Mouse (Mus musculus) urinary bladder, adult 18-20 months (tissue): ENCODE results near the gene Hsd3b4.
"Not testable (repeated sequence)": the region's sequence is repeated elsewhere in the genome, so short reads cannot be mapped to it uniquely, and the experiment has no call there.

ENCODE experiments used
- DNase-seq, 2 experiments: peaks; one replicate each; pipeline ENCODE4 v3.0.0; 2022; ENCODE audit warnings: low spot score in 2 of 2, mixed read lengths in 2 of 2

The Hsd3b4 gene

DNA sequence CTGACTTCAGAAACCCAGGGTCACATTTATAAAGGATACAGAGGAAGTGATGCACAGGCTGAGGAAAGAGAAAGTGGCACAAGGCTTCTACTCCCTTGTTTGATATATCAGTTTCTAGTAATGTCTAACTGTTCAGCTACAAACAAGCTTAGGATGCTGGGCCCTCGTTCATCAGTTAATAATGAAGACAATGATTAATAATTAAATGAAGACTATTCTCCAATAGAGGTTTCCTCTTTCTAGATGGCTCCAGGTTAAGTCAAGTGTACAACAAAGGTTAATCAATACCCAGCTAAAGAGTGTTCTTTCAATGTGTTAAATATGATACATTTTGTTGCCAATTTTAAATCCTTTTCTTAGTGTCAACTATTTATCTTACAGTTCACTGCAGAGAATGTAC is at the start of gene Hsd3b4:
Hsd3b4 (minus strand) TSS at position 101 of the 400 bp plus-strand sequence.
- DNase-seq: not testable (repeated sequence)

DNA sequence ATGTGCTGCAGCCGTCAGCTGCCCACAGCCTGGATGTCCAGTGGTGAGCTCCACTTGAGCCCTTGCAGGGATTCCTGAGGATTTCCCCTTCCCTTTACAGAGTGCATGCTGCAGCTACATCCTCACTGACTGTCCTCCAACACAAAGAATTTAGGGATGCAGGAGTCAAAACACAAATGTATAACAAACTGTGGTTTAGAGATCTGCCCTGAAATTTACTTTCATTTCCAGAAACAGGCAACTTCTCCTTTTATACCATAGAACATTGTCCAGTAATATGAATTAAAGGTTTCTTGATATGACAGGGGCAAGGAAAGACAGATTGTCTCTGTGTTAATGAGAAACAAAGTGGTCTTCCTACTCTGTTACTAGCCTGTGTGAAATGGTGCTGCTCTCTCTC is 40.5 kb upstream of the Hsd3b4 start:
- not testable (repeated sequence) for DNase-seq

DNA sequence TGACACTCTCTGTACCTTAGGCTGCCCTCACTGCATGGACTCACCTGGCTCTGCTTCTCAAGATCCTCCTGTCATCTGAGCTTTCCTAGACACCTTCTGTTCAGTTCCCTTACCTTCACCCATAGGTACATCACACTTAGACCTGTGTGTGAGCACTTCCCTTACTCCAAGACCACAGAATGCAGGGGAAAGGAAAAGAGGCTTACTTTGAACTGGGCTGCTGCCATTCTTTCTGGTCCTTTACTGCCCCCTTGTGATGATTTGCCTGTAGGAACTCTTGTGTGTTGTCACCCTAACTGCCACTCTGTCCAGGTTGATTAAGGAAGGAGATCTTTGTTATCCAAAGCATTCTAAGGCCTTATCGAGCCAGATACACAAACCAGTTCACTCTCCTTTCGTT is 39.9 kb upstream of the Hsd3b4 start:
- not testable (repeated sequence) for DNase-seq

DNA sequence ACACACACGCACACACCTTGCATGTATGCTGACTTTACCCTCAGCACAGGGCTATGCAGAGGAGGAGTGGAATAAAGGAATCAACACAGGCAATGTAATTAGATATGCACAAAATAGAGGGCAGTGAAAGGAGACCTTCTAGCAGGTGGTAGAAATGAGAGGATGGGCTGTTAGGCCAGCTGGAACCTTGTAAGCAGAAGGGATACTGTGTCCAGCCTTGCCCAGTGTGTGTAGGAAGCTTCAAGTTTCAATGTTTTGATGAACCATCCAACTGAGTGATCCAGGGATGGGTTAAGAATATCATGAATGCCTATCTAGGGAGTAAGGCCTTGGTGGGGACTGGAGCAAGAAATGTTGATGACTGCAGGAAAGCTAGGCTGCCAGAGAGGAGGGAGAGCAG is 38.2 kb upstream of the Hsd3b4 start:
- not testable (repeated sequence) for DNase-seq

DNA sequence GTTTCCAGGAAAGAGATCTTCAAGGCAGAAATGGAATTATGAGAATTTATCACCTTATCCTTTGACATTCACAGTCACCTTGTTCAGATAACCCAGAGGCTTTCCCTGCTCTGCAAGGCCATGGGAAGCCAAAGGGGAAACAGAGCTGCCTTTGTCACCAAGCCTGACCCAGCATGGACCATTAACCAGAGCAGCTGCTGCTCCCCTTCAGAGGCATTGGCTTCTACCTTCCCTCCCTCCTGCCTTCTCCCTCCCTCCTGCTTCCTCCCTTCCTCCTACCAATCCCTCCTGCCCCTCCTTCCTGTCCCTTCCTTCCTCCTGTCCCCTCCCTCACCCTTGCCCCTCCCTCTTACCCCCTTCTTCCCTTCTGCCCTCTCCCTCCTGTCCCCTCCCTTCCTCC is 37.3 kb upstream of the Hsd3b4 start:
- not testable (repeated sequence) for DNase-seq

DNA sequence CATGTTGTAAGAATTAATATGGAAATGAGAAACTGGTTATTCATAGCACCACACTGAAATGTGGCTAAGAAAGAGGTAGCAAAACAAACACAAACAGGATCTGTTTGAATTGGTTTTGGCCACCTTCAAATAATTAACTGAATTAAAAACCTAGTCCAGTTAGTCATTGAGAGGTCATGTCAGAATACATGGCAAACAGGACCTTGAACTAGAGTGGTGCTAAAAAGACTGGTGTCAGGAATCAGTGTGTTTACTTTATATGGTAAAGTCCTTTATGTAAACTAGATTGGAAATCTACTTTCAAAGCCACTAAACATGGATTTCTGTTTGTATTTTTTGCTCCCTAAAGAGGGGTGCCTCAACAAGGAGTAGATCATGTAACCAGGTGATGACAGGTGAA is 14.7 kb upstream of the Hsd3b4 start:
- DNase-seq: not testable (repeated sequence)

DNA sequence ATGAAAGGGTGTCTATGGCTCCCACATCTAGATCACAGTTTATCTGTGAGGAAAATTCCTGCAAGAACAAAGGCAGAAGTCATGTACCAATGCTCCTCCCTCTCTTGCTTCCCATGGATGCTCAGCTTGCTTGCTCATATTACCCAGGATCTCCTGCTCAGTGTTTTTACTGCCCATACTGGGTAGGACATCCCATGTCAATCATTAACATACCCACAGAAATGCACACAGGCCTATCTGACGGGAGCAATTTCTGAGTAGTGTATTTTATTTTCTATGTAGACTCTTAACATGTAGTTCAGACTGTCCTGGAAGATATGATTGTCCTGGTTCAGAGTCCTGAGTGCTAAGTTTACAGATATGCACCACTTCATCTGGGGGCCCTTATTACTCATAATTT is 14.2 kb upstream of the Hsd3b4 start:
- DNase-seq: not testable (repeated sequence)

DNA sequence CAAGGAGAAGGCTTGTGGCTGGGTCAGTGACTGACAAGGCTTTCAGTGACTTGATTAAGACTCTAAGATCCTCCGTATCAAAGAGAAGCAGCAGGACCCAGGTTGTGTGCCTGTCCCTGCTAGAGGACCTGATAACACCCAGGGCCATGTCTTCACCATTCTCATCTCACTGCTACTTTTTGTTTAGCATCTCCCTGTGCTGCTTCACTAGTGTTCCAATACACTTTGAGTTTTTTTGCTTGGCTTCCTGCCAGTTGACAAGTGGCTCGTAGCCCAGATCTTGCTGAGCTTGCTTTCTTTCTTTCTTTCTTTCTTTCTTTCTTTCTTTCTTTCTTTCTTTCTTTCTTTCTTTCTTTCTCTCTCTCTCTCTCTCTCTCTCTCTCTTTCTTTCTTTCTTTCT is 12.5 kb upstream of the Hsd3b4 start:
- DNase-seq: not testable (repeated sequence)

DNA sequence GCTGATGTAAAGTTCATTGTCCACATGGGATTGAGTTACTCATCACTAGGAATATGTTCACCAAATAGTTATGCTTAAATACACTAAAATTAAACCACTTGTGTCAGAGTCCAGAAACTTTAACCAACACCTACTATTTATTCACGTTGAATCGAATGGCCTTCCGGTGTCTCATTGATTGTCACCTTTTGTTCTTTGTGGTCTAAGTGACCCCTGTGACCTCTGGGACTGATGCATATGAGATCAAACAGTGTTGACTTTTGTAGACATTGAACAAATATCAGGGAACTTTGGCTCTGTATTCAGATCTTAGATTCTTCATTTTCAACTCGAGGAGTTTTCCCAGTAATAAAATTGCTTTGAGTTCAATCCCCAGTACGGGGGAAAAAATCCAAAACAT is 3.1 kb downstream of the Hsd3b4 start:
- DNase-seq: not testable (repeated sequence)

DNA sequence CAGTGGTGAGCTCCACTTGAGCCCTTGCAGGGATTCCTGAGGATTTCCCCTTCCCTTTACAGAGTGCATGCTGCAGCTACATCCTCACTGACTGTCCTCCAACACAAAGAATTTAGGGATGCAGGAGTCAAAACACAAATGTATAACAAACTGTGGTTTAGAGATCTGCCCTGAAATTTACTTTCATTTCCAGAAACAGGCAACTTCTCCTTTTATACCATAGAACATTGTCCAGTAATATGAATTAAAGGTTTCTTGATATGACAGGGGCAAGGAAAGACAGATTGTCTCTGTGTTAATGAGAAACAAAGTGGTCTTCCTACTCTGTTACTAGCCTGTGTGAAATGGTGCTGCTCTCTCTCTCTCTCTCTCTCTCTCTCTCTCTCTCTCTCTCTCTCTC is 12.9 kb downstream of the Hsd3b4 start:
- not testable (repeated sequence) for DNase-seq

DNA sequence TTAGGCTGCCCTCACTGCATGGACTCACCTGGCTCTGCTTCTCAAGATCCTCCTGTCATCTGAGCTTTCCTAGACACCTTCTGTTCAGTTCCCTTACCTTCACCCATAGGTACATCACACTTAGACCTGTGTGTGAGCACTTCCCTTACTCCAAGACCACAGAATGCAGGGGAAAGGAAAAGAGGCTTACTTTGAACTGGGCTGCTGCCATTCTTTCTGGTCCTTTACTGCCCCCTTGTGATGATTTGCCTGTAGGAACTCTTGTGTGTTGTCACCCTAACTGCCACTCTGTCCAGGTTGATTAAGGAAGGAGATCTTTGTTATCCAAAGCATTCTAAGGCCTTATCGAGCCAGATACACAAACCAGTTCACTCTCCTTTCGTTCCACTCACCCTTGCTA is 13.6 kb downstream of the Hsd3b4 start:
- not testable (repeated sequence) for DNase-seq

DNA sequence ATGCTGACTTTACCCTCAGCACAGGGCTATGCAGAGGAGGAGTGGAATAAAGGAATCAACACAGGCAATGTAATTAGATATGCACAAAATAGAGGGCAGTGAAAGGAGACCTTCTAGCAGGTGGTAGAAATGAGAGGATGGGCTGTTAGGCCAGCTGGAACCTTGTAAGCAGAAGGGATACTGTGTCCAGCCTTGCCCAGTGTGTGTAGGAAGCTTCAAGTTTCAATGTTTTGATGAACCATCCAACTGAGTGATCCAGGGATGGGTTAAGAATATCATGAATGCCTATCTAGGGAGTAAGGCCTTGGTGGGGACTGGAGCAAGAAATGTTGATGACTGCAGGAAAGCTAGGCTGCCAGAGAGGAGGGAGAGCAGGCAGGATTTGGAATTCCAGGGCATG is 15.3 kb downstream of the Hsd3b4 start:
- not testable (repeated sequence) for DNase-seq

DNA sequence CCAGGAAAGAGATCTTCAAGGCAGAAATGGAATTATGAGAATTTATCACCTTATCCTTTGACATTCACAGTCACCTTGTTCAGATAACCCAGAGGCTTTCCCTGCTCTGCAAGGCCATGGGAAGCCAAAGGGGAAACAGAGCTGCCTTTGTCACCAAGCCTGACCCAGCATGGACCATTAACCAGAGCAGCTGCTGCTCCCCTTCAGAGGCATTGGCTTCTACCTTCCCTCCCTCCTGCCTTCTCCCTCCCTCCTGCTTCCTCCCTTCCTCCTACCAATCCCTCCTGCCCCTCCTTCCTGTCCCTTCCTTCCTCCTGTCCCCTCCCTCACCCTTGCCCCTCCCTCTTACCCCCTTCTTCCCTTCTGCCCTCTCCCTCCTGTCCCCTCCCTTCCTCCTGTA is 16.1 kb downstream of the Hsd3b4 start:
- DNase-seq: not testable (repeated sequence)

DNA sequence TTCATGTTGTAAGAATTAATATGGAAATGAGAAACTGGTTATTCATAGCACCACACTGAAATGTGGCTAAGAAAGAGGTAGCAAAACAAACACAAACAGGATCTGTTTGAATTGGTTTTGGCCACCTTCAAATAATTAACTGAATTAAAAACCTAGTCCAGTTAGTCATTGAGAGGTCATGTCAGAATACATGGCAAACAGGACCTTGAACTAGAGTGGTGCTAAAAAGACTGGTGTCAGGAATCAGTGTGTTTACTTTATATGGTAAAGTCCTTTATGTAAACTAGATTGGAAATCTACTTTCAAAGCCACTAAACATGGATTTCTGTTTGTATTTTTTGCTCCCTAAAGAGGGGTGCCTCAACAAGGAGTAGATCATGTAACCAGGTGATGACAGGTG is 38.8 kb downstream of the Hsd3b4 start:
- DNase-seq: not testable (repeated sequence)

DNA sequence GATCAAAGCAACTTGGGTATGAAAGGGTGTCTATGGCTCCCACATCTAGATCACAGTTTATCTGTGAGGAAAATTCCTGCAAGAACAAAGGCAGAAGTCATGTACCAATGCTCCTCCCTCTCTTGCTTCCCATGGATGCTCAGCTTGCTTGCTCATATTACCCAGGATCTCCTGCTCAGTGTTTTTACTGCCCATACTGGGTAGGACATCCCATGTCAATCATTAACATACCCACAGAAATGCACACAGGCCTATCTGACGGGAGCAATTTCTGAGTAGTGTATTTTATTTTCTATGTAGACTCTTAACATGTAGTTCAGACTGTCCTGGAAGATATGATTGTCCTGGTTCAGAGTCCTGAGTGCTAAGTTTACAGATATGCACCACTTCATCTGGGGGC is 39.3 kb downstream of the Hsd3b4 start:
- not testable (repeated sequence) for DNase-seq

DNA sequence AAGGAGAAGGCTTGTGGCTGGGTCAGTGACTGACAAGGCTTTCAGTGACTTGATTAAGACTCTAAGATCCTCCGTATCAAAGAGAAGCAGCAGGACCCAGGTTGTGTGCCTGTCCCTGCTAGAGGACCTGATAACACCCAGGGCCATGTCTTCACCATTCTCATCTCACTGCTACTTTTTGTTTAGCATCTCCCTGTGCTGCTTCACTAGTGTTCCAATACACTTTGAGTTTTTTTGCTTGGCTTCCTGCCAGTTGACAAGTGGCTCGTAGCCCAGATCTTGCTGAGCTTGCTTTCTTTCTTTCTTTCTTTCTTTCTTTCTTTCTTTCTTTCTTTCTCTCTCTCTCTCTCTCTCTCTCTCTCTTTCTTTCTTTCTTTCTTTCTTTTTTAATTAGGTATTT is 41.0 kb downstream of the Hsd3b4 start:
- DNase-seq: not testable (repeated sequence)

DNA sequence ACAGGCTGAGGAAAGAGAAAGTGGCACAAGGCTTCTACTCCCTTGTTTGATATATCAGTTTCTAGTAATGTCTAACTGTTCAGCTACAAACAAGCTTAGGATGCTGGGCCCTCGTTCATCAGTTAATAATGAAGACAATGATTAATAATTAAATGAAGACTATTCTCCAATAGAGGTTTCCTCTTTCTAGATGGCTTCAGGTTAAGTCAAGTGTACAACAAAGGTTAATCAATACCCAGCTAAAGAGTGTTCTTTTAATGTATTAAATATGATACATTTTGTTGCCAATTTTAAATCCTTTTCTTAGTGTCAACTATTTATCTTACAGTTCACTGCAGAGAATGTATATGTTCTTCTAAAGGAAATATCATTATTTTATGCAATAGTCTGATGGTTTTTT is 53.3 kb downstream of the Hsd3b4 start, which contains the start of gene Gm4450:
Gm4450 (minus strand) TSS at position 101 of the 400 bp plus-strand sequence.
- DNase-seq: not testable (repeated sequence)

DNA sequence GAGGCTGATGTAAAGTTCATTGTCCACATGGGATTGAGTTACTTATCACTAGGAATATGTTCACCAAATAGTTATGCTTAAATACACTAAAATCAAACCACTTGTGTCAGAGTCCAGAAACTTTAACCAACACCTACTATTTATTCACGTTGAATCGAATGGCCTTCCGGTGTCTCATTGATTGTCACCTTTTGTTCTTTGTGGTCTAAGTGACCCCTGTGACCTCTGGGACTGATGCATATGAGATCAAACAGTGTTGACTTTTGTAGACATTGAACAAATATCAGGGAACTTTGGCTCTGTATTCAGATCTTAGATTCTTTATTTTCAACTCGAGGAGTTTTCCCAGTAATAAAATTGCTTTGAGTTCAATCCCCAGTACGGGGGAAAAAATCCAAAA is 56.5 kb downstream of the Hsd3b4 start:
- DNase-seq: not testable (repeated sequence)
